Mouse (Mus musculus): ENCODE measurements at regions not wholly inside any gene's neighbourhood (a gene's known extent, or its start where the extent isn't known, plus 50 kb on each side); places are given as distances from the start of the nearest gene placed in this dataset.

DNA sequence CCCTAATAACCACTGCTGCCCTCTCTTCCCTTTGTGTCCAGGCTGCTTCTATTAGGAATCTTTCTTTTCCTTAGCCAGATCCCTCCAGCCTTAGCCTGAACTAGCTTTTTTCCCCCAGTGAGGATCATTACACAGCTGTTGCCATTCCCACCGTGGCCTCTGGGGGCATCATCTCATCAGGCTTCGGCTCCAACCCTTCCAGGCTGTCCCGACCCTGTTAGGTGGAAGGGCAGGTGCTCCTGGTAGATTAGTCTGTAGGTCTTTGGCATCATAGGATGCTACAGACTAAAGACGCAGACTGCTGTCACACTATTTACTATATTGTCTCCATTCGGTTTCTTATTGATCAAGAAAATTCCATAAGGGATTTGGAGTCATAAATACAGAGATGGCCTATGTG, 112.7 kb upstream of the Spon1 start:
- no peaks in the 10 kb centered on the region for H3K36me3 ChIP-seq (ENCODE audit: control insufficient read depth, insufficient read depth, low read length, poor library complexity, severe bottlenecking)
- peaks cover 7 to 22% of the 10 kb centered on the region in 2 experiments; a peak in 3 of 4 replicates for H3K4me1 ChIP-seq (ENCODE audit: control insufficient read depth in 2 of 2, insufficient read depth in 2 of 2, low read length in 2 of 2, poor library complexity in 1 of 2)
- H3K9me3 ChIP-seq (ENCODE audit: control insufficient read depth, insufficient read depth, low read depth, low read length), result no peaks in the 10 kb centered on the region
- TF ChIP-seq ZNF384 (IDR thresholded peaks at IDR 0.05; ENCODE audit: low read depth, low read length) (no peak), CHD2 (IDR thresholded peaks at IDR 0.05; ENCODE audit: low read depth, low read length) (no peak), ZC3H11A (IDR thresholded peaks at IDR 0.05; ENCODE audit: borderline replicate concordance, low read depth, low read length) (peak; percentile 31; the same call in 1 of the 2 replicates), HCFC1 (IDR thresholded peaks at IDR 0.05; ENCODE audit: borderline replicate concordance, insufficient read depth, low read length) (no peak), MAFK (IDR thresholded peaks at IDR 0.05; ENCODE audit: insufficient read depth, low read depth, low read length) (no peak)
- no peak overlapping the region for H3K9ac ChIP-seq (ENCODE audit: insufficient read depth, low read depth, low read length, poor library complexity, severe bottlenecking)
- in situ Hi-C loops (cut with MboI; ENCODE audit: low sequenced_read_pairs in 2 of 2, unreplicated experiment in 2 of 2), result no loop called here
- H3K27ac ChIP-seq (ENCODE audit: insufficient read depth, low read depth, low read length, poor library complexity, severe bottlenecking), result no peak overlapping the region
- H3K4me3 ChIP-seq (ENCODE audit: insufficient read depth in 1 of 2, low read depth in 1 of 2, low read length in 2 of 2, poor library complexity in 1 of 2, severe bottlenecking in 1 of 2), result no peak overlapping the region
- peak; percentile 59 for DNase-seq (ENCODE audit: low read depth, low spot score)

DNA sequence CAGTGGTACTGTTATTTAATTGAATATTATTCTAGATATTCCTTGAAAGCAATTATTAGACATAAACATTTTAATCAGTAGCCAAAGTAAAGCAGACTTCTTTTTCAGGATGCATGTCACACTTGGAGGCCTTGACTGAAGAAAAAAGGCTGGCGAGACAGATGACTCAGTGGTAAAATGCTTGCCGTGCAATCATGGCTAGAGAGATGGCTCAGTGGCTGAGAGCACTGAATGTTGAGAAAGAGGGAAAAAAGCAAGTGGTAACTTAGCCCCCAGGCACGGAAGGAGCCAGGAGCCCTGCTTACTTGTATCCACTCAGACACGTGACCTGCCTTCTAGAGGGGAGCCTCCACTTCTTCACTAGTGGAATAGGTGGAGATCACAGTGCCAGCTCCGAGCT, 110.5 kb upstream of the Spon1 start:
- in situ Hi-C loops (cut with MboI; ENCODE audit: low sequenced_read_pairs in 2 of 2, unreplicated experiment in 2 of 2), result no loop called here
- no peak for DNase-seq (ENCODE audit: low read depth, low spot score)
- TF ChIP-seq CHD2 (IDR thresholded peaks at IDR 0.05; ENCODE audit: low read depth, low read length) (no peak), MAFK (IDR thresholded peaks at IDR 0.05; ENCODE audit: insufficient read depth, low read depth, low read length) (no peak), ZC3H11A (IDR thresholded peaks at IDR 0.05; ENCODE audit: borderline replicate concordance, low read depth, low read length) (no peak), ZNF384 (IDR thresholded peaks at IDR 0.05; ENCODE audit: low read depth, low read length) (no peak), HCFC1 (IDR thresholded peaks at IDR 0.05; ENCODE audit: borderline replicate concordance, insufficient read depth, low read length) (no peak)

DNA sequence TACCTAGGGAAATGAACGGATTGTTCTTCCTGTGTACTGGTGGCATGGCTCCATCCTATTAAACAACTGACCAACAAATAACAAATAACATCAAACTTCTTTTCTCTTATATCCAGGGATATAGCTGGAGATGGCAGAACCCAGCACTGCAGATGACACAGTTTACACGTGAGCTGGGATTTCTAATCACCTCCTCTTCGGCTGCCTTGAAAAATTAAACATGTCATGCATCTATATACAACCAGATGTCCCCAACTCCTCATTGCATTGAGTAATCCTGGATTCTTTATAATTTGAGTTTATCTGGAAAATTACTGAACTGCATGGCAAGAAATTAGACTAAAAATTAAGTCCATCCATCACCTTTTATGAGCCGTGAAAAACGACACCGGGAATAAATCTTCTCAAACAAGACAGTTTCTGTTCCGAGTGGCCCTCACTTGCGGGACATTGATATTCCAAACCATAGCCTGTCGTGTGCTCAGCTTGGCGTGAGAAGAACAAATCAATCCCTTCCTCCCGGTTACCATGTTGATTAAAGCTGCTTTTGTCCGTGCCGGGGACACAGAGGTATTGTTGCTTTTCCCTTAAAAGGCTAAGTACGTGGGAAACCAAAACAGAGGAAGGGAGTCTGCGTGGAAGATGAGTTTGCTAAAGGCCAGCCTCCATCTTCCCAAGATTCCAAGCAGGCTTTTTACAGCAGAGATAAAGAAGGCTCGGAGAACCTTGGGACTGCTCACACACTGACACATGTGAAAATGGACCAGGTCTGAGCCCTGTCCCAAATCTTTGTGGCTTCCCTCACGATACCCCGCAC, 92.8 kb upstream of the Spon1 start:
- H3K9me3 ChIP-seq (ENCODE audit: control insufficient read depth, insufficient read depth, low read depth, low read length), result no peaks in the 10 kb centered on the region
- H3K4me3 ChIP-seq (ENCODE audit: insufficient read depth in 1 of 2, low read depth in 1 of 2, low read length in 2 of 2, poor library complexity in 1 of 2, severe bottlenecking in 1 of 2), result no peak overlapping the region
- H3K27ac ChIP-seq (ENCODE audit: insufficient read depth, low read depth, low read length, poor library complexity, severe bottlenecking), result no peak overlapping the region
- no peak for DNase-seq (ENCODE audit: low read depth, low spot score)
- H3K36me3 ChIP-seq (ENCODE audit: control insufficient read depth, insufficient read depth, low read length, poor library complexity, severe bottlenecking), result no peaks in the 10 kb centered on the region
- no peak overlapping the region for H3K9ac ChIP-seq (ENCODE audit: insufficient read depth, low read depth, low read length, poor library complexity, severe bottlenecking)
- no peaks in the 10 kb centered on the region for H3K4me1 ChIP-seq (ENCODE audit: control insufficient read depth in 2 of 2, insufficient read depth in 2 of 2, low read length in 2 of 2, poor library complexity in 1 of 2)
- in situ Hi-C loops (cut with MboI; ENCODE audit: low sequenced_read_pairs in 2 of 2, unreplicated experiment in 2 of 2), result no loop called here
- TF ChIP-seq ZNF384 (IDR thresholded peaks at IDR 0.05; ENCODE audit: low read depth, low read length), result no peak
- TF ChIP-seq ZC3H11A (IDR thresholded peaks at IDR 0.05; ENCODE audit: borderline replicate concordance, low read depth, low read length), result no peak
- TF ChIP-seq HCFC1 (IDR thresholded peaks at IDR 0.05; ENCODE audit: borderline replicate concordance, insufficient read depth, low read length), result no peak
- TF ChIP-seq MAFK (IDR thresholded peaks at IDR 0.05; ENCODE audit: insufficient read depth, low read depth, low read length), result no peak
- no peak for TF ChIP-seq CHD2 (IDR thresholded peaks at IDR 0.05; ENCODE audit: low read depth, low read length)

More for the DNA sequence above, 110.5 kb upstream of the Spon1 start:
- Histone ChIP-seq H3K4me1 (ENCODE audit: control insufficient read depth in 2 of 2, insufficient read depth in 2 of 2, low read length in 2 of 2, poor library complexity in 1 of 2) (peaks cover 6 to 13% of the 10 kb centered on the region in 2 experiments; a peak in 3 of 4 replicates), H3K27ac (ENCODE audit: insufficient read depth, low read depth, low read length, poor library complexity, severe bottlenecking) (no peak overlapping the region), H3K4me3 (ENCODE audit: insufficient read depth in 1 of 2, low read depth in 1 of 2, low read length in 2 of 2, poor library complexity in 1 of 2, severe bottlenecking in 1 of 2) (no peak overlapping the region), H3K36me3 (ENCODE audit: control insufficient read depth, insufficient read depth, low read length, poor library complexity, severe bottlenecking) (no peaks in the 10 kb centered on the region), H3K9me3 (ENCODE audit: control insufficient read depth, insufficient read depth, low read depth, low read length) (no peaks in the 10 kb centered on the region), H3K9ac (ENCODE audit: insufficient read depth, low read depth, low read length, poor library complexity, severe bottlenecking) (no peak overlapping the region)

DNA sequence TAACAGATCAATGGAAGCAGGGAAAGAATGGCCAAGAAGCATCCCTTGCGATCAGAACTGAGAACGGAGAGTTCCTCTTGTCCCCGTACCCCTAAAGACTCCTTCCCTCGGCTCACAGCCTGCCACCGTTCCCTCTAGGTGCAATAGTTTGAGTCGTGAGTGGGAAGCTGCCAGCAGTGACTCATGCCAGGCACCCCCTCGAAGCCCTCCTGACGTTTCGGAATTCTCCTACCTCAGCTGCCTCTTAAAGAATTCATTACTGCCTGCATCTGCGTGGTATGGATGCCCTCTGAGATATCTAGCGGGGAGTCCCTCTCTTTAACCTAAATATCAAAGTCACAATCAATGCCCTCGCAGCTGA, 92.2 kb upstream of the Spon1 start:
- DNase-seq (ENCODE audit: low read depth, low spot score), result no peak

More for the DNA sequence above, 92.2 kb upstream of the Spon1 start:
- Histone ChIP-seq H3K9me3 (ENCODE audit: control insufficient read depth, insufficient read depth, low read depth, low read length) (no peaks in the 10 kb centered on the region), H3K36me3 (ENCODE audit: control insufficient read depth, insufficient read depth, low read length, poor library complexity, severe bottlenecking) (no peaks in the 10 kb centered on the region), H3K4me1 (ENCODE audit: control insufficient read depth in 2 of 2, insufficient read depth in 2 of 2, low read length in 2 of 2, poor library complexity in 1 of 2) (no peaks in the 10 kb centered on the region), H3K27ac (ENCODE audit: insufficient read depth, low read depth, low read length, poor library complexity, severe bottlenecking) (no peak overlapping the region), H3K4me3 (ENCODE audit: insufficient read depth in 1 of 2, low read depth in 1 of 2, low read length in 2 of 2, poor library complexity in 1 of 2, severe bottlenecking in 1 of 2) (no peak overlapping the region), H3K9ac (ENCODE audit: insufficient read depth, low read depth, low read length, poor library complexity, severe bottlenecking) (no peak overlapping the region)
- in situ Hi-C loops (cut with MboI; ENCODE audit: low sequenced_read_pairs in 2 of 2, unreplicated experiment in 2 of 2), result no loop called here
- TF ChIP-seq HCFC1 (IDR thresholded peaks at IDR 0.05; ENCODE audit: borderline replicate concordance, insufficient read depth, low read length), result no peak
- no peak for TF ChIP-seq ZC3H11A (IDR thresholded peaks at IDR 0.05; ENCODE audit: borderline replicate concordance, low read depth, low read length)
- TF ChIP-seq CHD2 (IDR thresholded peaks at IDR 0.05; ENCODE audit: low read depth, low read length), result no peak
- no peak for TF ChIP-seq MAFK (IDR thresholded peaks at IDR 0.05; ENCODE audit: insufficient read depth, low read depth, low read length)
- TF ChIP-seq ZNF384 (IDR thresholded peaks at IDR 0.05; ENCODE audit: low read depth, low read length), result no peak

All from ES-E14 (cell line).